Mouse (Mus musculus): Measurements from ENCODE around the gene Zfp488. TPM values are rescaled to one million over a fixed set of nuclear protein-coding genes. Genes with fewer than 3 reads are reported as not detected.

Gene Zfp488
- polyA plus RNA-seq, 1 experiment from 2014 or later: not detected

DNA sequence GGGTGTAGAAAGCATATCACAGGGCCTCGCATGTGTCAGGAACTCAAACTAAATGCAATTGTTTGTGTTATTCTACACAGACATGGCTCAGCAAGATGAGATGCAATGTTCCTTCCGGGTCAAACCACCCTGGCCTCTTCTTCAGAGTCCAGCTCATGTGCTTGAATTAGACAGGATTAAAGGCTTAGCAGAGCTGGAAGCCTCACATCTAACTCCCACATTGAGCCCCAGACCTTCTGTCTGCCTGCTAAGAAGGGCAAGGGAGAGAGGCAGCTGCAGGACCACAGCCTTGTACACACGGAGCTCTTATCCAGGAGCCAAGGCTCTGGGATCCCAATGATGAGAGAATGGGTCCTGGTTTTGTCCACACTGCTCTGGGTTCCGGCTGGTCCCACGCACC is 24.8 kb downstream of the Zfp488 start, which contains the start of gene Rbp3:
Gene Rbp3, plus strand, starts transcription at position 243 of the 400 bp plus-strand sequence.
- H3K4me3 ChIP-seq (replicated peaks; ENCODE audit: low read depth, low read length): no peak within 1 kb of the TSS
- no peaks in the 10 kb centered on the region for H3K9me3 ChIP-seq (replicated peaks; ENCODE audit: low read length)
- H3K36me3 ChIP-seq (ENCODE audit: insufficient read depth, low read length): no peaks in the 10 kb centered on the region
- ATAC-seq (replicated peaks; ENCODE audit: low FRiP score, low read depth) (no peak), DNase-seq (ENCODE audit: low spot score) (no peak)
- H3K27me3 ChIP-seq (ENCODE audit: insufficient read depth, low read length): no peaks in the 10 kb centered on the region
- no peak for TF ChIP-seq CTCF (IDR thresholded peaks at IDR 0.05; ENCODE audit: low read depth)
- no peak within 1 kb of the TSS for H3K27ac ChIP-seq
- H3K4me1 ChIP-seq (replicated peaks; ENCODE audit: insufficient read depth, low read length): no peaks in the 10 kb centered on the region
- 88% methylated on average over 5 of the region's 5 CpGs for WGBS
- H3K9ac ChIP-seq (ENCODE audit: low read depth, low read length): no peak within 1 kb of the TSS
- H3K4me2 ChIP-seq (ENCODE audit: low read length): no peak within 1 kb of the TSS

DNA sequence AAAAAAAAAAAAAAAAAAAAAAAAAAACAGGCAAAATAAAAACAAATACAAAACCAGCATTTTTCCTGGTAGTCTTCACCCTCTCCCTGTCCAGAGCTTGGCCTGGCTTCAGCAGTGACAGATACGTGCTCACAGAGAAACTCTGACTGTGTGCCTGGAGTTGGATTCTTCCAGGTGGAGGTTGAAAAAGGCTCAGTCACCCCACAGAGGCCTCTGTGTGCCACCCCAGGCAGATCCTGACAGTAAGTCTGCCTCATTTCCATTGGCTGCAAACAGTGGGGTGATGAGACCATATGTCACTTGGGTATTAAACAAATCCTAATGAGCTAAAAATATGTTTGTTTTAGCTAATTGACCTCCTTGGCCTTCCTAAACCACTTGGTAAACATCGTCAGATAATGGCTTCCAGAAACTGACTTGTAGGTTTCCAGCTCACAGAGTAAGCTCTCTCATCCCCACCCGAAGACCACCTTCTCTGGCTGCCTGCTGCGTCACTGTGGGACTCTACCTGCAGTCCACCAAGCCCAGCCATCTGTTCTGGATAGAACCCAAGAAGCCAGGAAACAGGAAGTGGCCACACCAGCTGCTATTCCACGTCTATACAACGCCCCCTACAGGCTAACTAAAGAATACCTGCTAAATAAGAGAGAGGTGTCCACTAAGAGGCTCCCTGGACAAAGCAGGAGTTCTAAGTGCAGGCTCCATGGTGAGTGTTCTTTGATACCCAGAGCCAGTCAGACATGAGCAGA is 26.2 kb downstream of the Zfp488 start:
- peak; percentile 33; the same call in 1 of the 2 replicates for TF ChIP-seq CTCF (IDR thresholded peaks at IDR 0.05; ENCODE audit: low read depth)
- 58% methylated on average over 6 of the region's 6 CpGs for WGBS
- no peaks in the 10 kb centered on the region for H3K4me1 ChIP-seq (replicated peaks; ENCODE audit: insufficient read depth, low read length)

DNA sequence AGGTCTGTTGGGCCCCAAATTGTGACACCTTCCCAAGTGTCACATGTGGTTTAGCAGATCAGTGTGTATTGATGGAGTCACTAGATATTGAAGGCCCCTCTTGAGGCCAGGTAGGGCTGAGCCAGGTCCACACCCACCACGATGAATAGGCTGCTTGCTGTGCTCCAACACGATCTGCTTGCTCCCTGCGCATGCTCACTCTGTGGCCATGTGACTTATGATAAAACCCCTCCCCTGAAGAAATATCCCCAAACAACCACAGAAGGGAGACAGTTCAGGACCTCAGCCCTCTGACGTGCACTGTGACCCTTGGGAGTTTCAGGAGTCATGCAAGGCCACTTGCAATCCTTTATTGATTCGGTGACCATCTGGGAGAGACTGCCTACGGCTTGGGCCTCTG is 32.4 kb downstream of the Zfp488 start:
- Histone ChIP-seq H3K27me3 (ENCODE audit: insufficient read depth, low read length) (no peaks in the 10 kb centered on the region), H3K4me1 (replicated peaks; ENCODE audit: insufficient read depth, low read length) (no peaks in the 10 kb centered on the region), H3K4me3 (replicated peaks; ENCODE audit: low read depth, low read length) (no peak overlapping the region), H3K4me2 (ENCODE audit: low read length) (no peak overlapping the region), H3K9ac (ENCODE audit: low read depth, low read length) (no peak overlapping the region), H3K9me3 (replicated peaks; ENCODE audit: low read length) (no peaks in the 10 kb centered on the region), H3K27ac (no peak overlapping the region), H3K36me3 (ENCODE audit: insufficient read depth, low read length) (no peaks in the 10 kb centered on the region)
- DNase-seq (ENCODE audit: low spot score): no peak
- 82% methylated on average over 6 of the region's 6 CpGs for WGBS
- ATAC-seq (replicated peaks; ENCODE audit: low FRiP score, low read depth): no peak
- TF ChIP-seq CTCF (IDR thresholded peaks at IDR 0.05; ENCODE audit: low read depth): no peak

More for the DNA sequence above, 26.2 kb downstream of the Zfp488 start:
- Histone ChIP-seq H3K9ac (ENCODE audit: low read depth, low read length) (no peak overlapping the region), H3K4me3 (replicated peaks; ENCODE audit: low read depth, low read length) (no peak overlapping the region), H3K27me3 (ENCODE audit: insufficient read depth, low read length) (no peaks in the 10 kb centered on the region), H3K36me3 (ENCODE audit: insufficient read depth, low read length) (no peaks in the 10 kb centered on the region), H3K27ac (no peak overlapping the region), H3K4me2 (ENCODE audit: low read length) (no peak overlapping the region), H3K9me3 (replicated peaks; ENCODE audit: low read length) (no peaks in the 10 kb centered on the region)
- DNase-seq (ENCODE audit: low spot score): no peak
- ATAC-seq (replicated peaks; ENCODE audit: low FRiP score, low read depth): no peak

DNA sequence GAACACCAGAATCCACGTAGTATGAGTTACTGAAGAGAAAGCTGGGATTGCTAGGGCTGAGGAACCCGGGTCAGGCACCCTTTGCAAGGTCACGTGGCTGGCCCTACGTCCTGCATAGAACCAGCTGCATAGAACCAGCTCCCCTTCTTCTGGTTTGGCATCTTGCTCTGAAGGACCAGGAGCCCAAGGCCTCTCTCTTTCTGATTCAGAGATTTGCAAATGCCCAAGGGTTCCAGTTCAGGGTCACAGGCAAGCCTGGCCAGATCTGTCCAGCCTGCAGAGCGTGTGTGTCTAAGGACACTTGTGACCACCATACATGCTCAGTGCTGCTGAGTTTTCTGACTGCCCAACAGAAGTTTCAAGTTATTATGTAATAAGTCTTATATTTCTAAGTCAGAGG is 36.3 kb downstream of the Zfp488 start:
- no peak overlapping the region for H3K9ac ChIP-seq (ENCODE audit: low read depth, low read length)
- H3K27me3 ChIP-seq (ENCODE audit: insufficient read depth, low read length): no peaks in the 10 kb centered on the region
- no peak overlapping the region for H3K27ac ChIP-seq
- TF ChIP-seq CTCF (IDR thresholded peaks at IDR 0.05; ENCODE audit: low read depth): no peak
- no peak for DNase-seq (ENCODE audit: low spot score)
- no peaks in the 10 kb centered on the region for H3K36me3 ChIP-seq (ENCODE audit: insufficient read depth, low read length)
- 70% methylated on average over 5 of the region's 5 CpGs for WGBS
- no peaks in the 10 kb centered on the region for H3K4me1 ChIP-seq (replicated peaks; ENCODE audit: insufficient read depth, low read length)
- H3K9me3 ChIP-seq (replicated peaks; ENCODE audit: low read length): no peaks in the 10 kb centered on the region
- no peak overlapping the region for H3K4me2 ChIP-seq (ENCODE audit: low read length)
- ATAC-seq (replicated peaks; ENCODE audit: low FRiP score, low read depth): no peak
- no peak overlapping the region for H3K4me3 ChIP-seq (replicated peaks; ENCODE audit: low read depth, low read length)

DNA sequence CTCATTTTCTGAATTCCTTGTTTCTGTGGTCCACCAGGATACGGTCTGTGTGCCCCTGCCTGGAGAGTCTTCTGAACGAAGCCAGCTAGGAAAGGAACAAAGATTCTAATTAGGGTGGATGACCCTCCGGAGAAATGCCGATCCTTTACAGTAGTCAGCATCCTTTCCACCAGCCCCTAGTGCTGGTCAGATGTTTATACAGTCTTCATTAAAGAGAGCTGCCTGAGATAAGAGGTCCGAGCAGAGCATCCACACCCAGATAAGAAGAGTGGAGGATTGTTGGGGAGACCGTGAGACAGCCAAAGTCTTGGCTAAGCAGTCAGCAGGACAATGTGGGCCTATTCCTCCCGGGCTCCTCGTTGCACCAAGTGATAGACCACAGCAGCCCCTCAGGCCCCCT is 37.8 kb downstream of the Zfp488 start, which contains the start of gene Gdf2:
Gene Gdf2, plus strand, starts transcription at position 301 of the 400 bp plus-strand sequence.
- H3K4me2 ChIP-seq (ENCODE audit: low read length): no peak within 1 kb of the TSS
- no peaks in the 10 kb centered on the region for H3K27me3 ChIP-seq (ENCODE audit: insufficient read depth, low read length)
- TF ChIP-seq CTCF (IDR thresholded peaks at IDR 0.05; ENCODE audit: low read depth): no peak
- no peaks in the 10 kb centered on the region for H3K4me1 ChIP-seq (replicated peaks; ENCODE audit: insufficient read depth, low read length)
- no peak within 1 kb of the TSS for H3K4me3 ChIP-seq (replicated peaks; ENCODE audit: low read depth, low read length)
- H3K36me3 ChIP-seq (ENCODE audit: insufficient read depth, low read length): no peaks in the 10 kb centered on the region
- no peak within 1 kb of the TSS for H3K9ac ChIP-seq (ENCODE audit: low read depth, low read length)
- no peak within 1 kb of the TSS for H3K27ac ChIP-seq
- H3K9me3 ChIP-seq (replicated peaks; ENCODE audit: low read length): no peaks in the 10 kb centered on the region
- 80% methylated on average over 8 of the region's 8 CpGs for WGBS
- no peak for ATAC-seq (replicated peaks; ENCODE audit: low FRiP score, low read depth)
- no peak for DNase-seq (ENCODE audit: low spot score)

DNA sequence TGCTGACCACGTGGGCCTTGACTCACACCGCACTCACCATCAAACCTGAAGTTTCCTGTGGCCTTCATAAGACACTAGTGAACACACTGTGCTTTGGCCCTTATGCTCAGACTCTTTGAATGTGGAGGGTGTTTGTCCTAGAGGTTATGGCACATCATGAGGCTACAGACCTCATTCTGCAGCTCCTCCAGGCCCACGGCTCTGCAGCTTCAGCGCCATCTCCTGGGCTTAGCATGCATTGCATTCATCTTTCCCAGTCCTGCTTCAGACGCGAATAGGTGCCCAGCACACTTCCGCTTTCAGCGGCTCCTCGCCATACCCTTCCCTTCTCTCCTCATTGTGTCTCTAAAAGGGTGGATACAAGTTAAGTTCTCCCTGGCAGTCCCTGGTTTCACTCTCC is 39.4 kb downstream of the Zfp488 start:
- peak overlapping the region; percentile 37 for H3K4me2 ChIP-seq (ENCODE audit: low read length)
- no peaks in the 10 kb centered on the region for H3K4me1 ChIP-seq (replicated peaks; ENCODE audit: insufficient read depth, low read length)
- WGBS: 31% methylated on average over 9 of the region's 9 CpGs
- TF ChIP-seq CTCF (IDR thresholded peaks at IDR 0.05; ENCODE audit: low read depth): peak; percentile 90
- no peak overlapping the region for H3K4me3 ChIP-seq (replicated peaks; ENCODE audit: low read depth, low read length)
- no peak overlapping the region for H3K9ac ChIP-seq (ENCODE audit: low read depth, low read length)
- H3K27me3 ChIP-seq (ENCODE audit: insufficient read depth, low read length): no peaks in the 10 kb centered on the region
- H3K9me3 ChIP-seq (replicated peaks; ENCODE audit: low read length): no peaks in the 10 kb centered on the region
- no peak overlapping the region for H3K27ac ChIP-seq
- 0 out of 2 replicates have a peak, but pooled peaks have one; percentile 46 for ATAC-seq (replicated peaks; ENCODE audit: low FRiP score, low read depth)
- DNase-seq (ENCODE audit: low spot score): peak; percentile 80
- H3K36me3 ChIP-seq (ENCODE audit: insufficient read depth, low read length): no peaks in the 10 kb centered on the region
